Mouse (Mus musculus): ENCODE results near the gene Gtf3c4. TPM values are rescaled to one million over a fixed set of nuclear protein-coding genes. Genes with fewer than 3 reads are reported as not detected.
A peak's percentile ranks its signal among the peaks of the same experiment; 100 is the strongest.

The Gtf3c4 gene
- 22.7 and 24.4 TPM in 2 replicates for polyA plus RNA-seq (2016; fragmentation: Nextera tagmentation; extraction: Ambion mirVana)

DNA sequence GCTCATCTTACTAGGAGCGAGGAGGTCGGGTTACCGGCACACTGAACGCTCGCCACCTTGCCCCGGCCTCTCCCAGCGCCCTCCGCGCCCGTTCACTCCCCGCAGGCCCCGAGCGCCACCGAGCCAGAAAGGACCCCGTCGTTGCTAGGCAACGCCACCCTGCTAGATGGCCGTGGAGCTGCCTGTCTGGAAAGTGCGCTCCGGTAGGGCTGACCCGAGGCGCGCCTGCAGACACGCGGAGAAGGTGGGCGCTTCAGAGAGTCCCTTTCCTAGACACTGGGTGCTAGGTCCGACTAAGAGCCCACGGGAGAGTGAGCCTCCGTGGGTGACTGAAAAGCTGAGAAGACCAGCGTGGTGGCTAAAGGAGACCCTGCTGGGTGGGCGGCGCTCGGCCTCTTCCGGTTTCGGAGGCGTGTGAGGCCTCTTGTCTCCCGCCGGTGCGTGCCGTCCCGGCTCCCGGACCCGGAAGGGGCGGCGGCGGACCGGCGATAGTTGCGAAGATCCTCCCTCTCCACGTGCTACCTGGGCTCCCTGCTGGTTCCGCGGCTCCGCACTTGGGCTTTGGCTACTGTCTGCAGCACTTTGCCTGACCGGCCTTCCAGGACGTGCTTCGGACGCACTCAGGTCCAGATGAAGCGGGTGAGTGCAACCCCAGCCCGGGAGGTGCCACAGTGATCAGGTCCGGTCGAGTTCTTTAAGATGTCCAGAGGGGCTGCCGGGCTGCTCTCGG lies at the start of gene Gtf3c4, which contains the start of gene Ddx31:
TSS of gene Gtf3c4 (minus strand) at position 139 of the 730 bp plus-strand sequence.
TSS of gene Ddx31 (plus strand) at position 185 of the 730 bp plus-strand sequence.
- no peaks in the 10 kb centered on the region for H3K27me3 ChIP-seq (ENCODE audit: poor library complexity, severe bottlenecking)
- H3K36me3 ChIP-seq (replicated peaks) = peaks cover 27% of the 10 kb centered on the region
- H3K9me3 ChIP-seq = no peaks in the 10 kb centered on the region
- H3K27ac ChIP-seq = peak within 1 kb of the TSS; percentile 96
- WGBS = under 1% methylated on average over 63 of the region's 63 CpGs
- peak within 1 kb of the TSS; percentile 98 for H3K4me3 ChIP-seq
- DNase-seq (ENCODE audit: extremely low spot score, low spot score) = peak; percentile 95
- peaks cover 39% of the 10 kb centered on the region for H3K4me1 ChIP-seq

- no peak overlapping the region for H3K27ac ChIP-seq
- H3K36me3 ChIP-seq (replicated peaks) = peaks cover 80% of the 10 kb centered on the region
- peaks cover 9% of the 10 kb centered on the region for H3K4me1 ChIP-seq
- no peaks in the 10 kb centered on the region for H3K27me3 ChIP-seq (ENCODE audit: poor library complexity, severe bottlenecking)
- H3K4me3 ChIP-seq = no peak overlapping the region
- no peaks in the 10 kb centered on the region for H3K9me3 ChIP-seq
- 86% methylated on average over 4 of the region's 4 CpGs for WGBS
- DNase-seq (ENCODE audit: extremely low spot score, low spot score) = no peak
Observed at GRCm38 (mm10) chr2:28884914-28885313, 44.8 kb upstream of the Gtf3c4 start.

- WGBS = 77% methylated on average over 6 of the region's 6 CpGs
- H3K36me3 ChIP-seq (replicated peaks) = peaks cover 76% of the 10 kb centered on the region
- no peak for DNase-seq (ENCODE audit: extremely low spot score, low spot score)
- H3K27ac ChIP-seq = no peak overlapping the region
- H3K4me3 ChIP-seq = no peak overlapping the region
- H3K4me1 ChIP-seq = peaks cover 9% of the 10 kb centered on the region
- H3K9me3 ChIP-seq = no peaks in the 10 kb centered on the region
- H3K27me3 ChIP-seq (ENCODE audit: poor library complexity, severe bottlenecking) = no peaks in the 10 kb centered on the region
Observed at GRCm38 (mm10) chr2:28882826-28883485, 42.8 kb upstream of the Gtf3c4 start.

- Histone ChIP-seq H3K9me3 (no peaks in the 10 kb centered on the region), H3K4me1 (peaks cover 9% of the 10 kb centered on the region), H3K4me3 (no peak overlapping the region), H3K36me3 (replicated peaks) (peaks cover 76% of the 10 kb centered on the region), H3K27me3 (ENCODE audit: poor library complexity, severe bottlenecking) (no peaks in the 10 kb centered on the region), H3K27ac (no peak overlapping the region)
- no peak for DNase-seq (ENCODE audit: extremely low spot score, low spot score)
- WGBS = 95% methylated on average over 3 of the region's 3 CpGs
Observed at GRCm38 (mm10) chr2:28882047-28882446, 41.9 kb upstream of the Gtf3c4 start.

- peaks cover 5% of the 10 kb centered on the region; the same call in 1 of the 2 replicates for H3K4me1 ChIP-seq
- DNase-seq (ENCODE audit: extremely low spot score, low spot score) = no peak
- no peak overlapping the region for H3K27ac ChIP-seq
- peaks cover 78% of the 10 kb centered on the region for H3K36me3 ChIP-seq (replicated peaks)
- no peaks in the 10 kb centered on the region for H3K9me3 ChIP-seq
- no peaks in the 10 kb centered on the region for H3K27me3 ChIP-seq (ENCODE audit: poor library complexity, severe bottlenecking)
- H3K4me3 ChIP-seq = no peak overlapping the region
- 94% methylated on average over 3 of the region's 3 CpGs for WGBS
Observed at GRCm38 (mm10) chr2:28881275-28881674, 41.1 kb upstream of the Gtf3c4 start.

- Histone ChIP-seq H3K27me3 (ENCODE audit: poor library complexity, severe bottlenecking) (no peaks in the 10 kb centered on the region), H3K4me1 (no peaks in the 10 kb centered on the region), H3K9me3 (no peaks in the 10 kb centered on the region), H3K36me3 (replicated peaks) (peaks cover 67% of the 10 kb centered on the region), H3K4me3 (no peak overlapping the region), H3K27ac (no peak overlapping the region)
- DNase-seq (ENCODE audit: extremely low spot score, low spot score) = no peak
- WGBS = 92% methylated on average over 11 of the region's 11 CpGs
Observed at GRCm38 (mm10) chr2:28875554-28875953, 35.4 kb upstream of the Gtf3c4 start.

DNA sequence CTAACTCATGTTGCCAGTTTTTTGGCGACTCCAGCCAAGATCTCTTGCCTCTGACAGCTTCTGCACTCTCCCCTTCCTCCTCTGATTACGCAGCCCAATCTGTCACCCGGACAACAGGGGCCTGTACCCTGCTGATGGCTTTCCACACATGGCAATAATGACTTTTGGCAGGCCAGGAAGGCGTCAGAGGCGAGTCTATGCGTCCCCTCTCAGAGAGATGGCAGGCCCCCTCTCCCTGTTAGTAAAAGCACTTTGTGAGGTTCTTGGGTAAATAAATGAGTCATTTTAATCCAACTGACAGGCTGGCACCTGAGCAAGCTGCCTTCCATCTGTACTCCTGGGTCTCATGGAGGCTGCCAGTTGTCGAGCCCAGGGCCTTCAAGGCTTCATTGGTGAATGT lies 27.3 kb upstream of the Gtf3c4 start:
- peaks cover 77% of the 10 kb centered on the region for H3K36me3 ChIP-seq (replicated peaks)

GRCm38 (mm10) chr2:28863857-28864256 lies 23.7 kb upstream of the Gtf3c4 start:
- Histone ChIP-seq H3K9me3 (no peaks in the 10 kb centered on the region), H3K36me3 (replicated peaks) (peaks cover 100% of the 10 kb centered on the region), H3K27me3 (ENCODE audit: poor library complexity, severe bottlenecking) (no peaks in the 10 kb centered on the region), H3K4me3 (no peak overlapping the region), H3K4me1 (no peaks in the 10 kb centered on the region), H3K27ac (no peak overlapping the region)
- no peak for DNase-seq (ENCODE audit: extremely low spot score, low spot score)

More for the DNA sequence above, 27.3 kb upstream of the Gtf3c4 start:
- Histone ChIP-seq H3K4me1 (no peaks in the 10 kb centered on the region), H3K27me3 (ENCODE audit: poor library complexity, severe bottlenecking) (no peaks in the 10 kb centered on the region), H3K9me3 (no peaks in the 10 kb centered on the region), H3K4me3 (no peak overlapping the region), H3K27ac (no peak overlapping the region)
- DNase-seq (ENCODE audit: extremely low spot score, low spot score) = no peak
- 89% methylated on average over 7 of the region's 7 CpGs for WGBS

DNA sequence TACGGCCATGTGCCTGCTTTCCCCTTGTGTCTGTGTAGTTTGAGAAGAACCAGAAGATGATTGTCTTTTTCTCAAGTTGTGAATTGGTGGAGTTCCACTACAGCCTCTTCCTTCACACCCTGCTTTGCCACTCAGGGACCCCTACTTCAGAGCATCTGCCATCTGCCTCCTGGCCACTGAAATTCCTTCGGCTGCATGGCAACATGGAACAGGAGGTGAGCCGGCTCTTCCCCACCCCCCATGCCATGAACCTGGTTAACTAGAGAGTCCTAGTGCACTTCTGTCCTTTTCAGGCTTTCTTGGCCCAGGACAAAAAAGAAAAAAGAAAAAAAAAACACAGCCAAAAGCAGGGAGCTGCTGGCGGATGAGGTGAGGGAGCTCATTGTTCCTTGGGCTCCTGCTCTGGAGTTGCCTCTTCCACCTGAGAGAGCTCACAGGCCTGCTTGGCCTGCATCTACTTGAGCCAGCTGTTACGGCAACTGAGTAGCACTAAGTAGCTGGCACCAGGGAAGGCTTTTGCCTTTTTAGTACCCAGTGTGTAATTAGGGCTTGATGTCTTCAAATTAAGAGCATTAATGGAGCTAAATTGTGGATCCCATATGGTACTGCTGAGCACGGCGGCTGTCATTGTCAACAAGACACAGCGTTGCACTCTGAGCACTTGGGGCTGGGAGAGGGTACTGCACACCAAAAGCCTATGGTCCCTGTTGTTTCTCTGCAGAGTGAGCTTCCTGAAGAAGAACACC lies 20.7 kb upstream of the Gtf3c4 start:
- H3K4me3 ChIP-seq = no peak overlapping the region
- no peaks in the 10 kb centered on the region for H3K4me1 ChIP-seq
- no peak for DNase-seq (ENCODE audit: extremely low spot score, low spot score)
- H3K9me3 ChIP-seq = no peaks in the 10 kb centered on the region
- no peak overlapping the region for H3K27ac ChIP-seq
- H3K36me3 ChIP-seq (replicated peaks) = peaks cover 98% of the 10 kb centered on the region
- 96% methylated on average over 8 of the region's 8 CpGs for WGBS
- H3K27me3 ChIP-seq (ENCODE audit: poor library complexity, severe bottlenecking) = no peaks in the 10 kb centered on the region

DNA sequence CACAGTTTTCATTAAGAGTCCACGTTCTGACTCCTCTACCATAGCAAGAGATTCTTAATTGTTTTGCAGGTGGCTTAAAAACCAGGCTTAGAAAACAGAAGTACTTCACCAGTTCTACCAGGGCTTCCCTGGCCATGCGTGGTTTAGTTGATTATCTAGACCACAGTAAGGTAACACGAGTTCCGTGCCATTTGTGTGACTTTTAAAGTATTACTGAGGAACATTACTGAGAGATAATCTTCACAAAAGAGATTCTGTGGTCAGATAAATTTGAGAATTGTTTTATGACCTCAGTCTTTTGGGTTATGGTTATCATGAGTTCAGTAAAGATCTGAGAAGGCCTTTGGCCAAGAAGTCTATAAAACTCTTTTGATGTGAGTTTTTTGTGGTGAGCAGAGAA lies 19.1 kb upstream of the Gtf3c4 start:
- Histone ChIP-seq H3K9me3 (no peaks in the 10 kb centered on the region), H3K36me3 (replicated peaks) (peaks cover 95% of the 10 kb centered on the region)
- 95% methylated on average over 4 of the region's 4 CpGs for WGBS

DNA sequence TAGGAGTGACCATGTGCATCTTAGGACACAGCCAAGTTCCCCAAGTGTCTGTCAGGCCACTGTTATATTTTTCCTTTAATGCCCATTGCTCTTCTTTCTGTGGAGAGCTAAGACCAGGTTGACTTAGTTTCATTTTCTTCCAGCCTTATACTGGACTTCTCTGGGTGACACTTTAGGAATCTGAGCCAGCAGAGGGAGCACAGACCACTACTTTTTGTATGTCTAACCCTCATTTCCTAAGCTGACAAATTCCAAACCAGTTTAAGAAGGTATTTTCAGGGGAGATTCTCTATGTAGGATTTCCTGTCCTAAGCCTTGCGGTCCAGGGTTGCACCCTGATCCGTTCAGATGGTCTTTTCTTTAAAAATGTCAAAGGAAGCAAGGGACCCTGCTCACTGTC lies 15.6 kb upstream of the Gtf3c4 start:
- WGBS = 93% methylated on average over 2 of the region's 2 CpGs

More for the DNA sequence above, 19.1 kb upstream of the Gtf3c4 start:
- DNase-seq (ENCODE audit: extremely low spot score, low spot score) = no peak
- H3K4me1 ChIP-seq = no peaks in the 10 kb centered on the region
- no peaks in the 10 kb centered on the region for H3K27me3 ChIP-seq (ENCODE audit: poor library complexity, severe bottlenecking)
- H3K27ac ChIP-seq = no peak overlapping the region
- no peak overlapping the region for H3K4me3 ChIP-seq

DNA sequence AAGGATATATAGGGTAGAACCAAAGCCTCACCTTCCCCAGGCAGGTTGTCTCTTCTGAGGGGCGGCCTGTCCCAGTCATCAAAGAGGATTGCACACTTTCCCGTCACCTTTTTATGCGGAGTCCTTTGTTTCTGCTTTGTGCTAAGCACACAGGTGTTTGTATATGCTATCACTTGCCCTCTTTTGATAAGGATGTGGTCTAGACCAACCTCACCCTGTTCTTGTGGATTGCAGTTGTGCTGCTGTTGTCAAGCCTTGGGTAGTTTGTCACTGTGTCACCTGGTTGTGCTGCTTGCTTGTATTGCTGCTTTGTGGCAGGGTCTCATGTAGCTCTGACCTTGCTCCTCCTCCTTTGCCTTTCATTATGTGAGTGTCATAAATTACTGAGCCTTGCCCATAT lies 12.4 kb upstream of the Gtf3c4 start:
- no peaks in the 10 kb centered on the region for H3K9me3 ChIP-seq
- H3K4me1 ChIP-seq = no peaks in the 10 kb centered on the region
- H3K4me3 ChIP-seq = no peak overlapping the region
- H3K27me3 ChIP-seq (ENCODE audit: poor library complexity, severe bottlenecking) = no peaks in the 10 kb centered on the region
- no peak for DNase-seq (ENCODE audit: extremely low spot score, low spot score)
- H3K36me3 ChIP-seq (replicated peaks) = peaks cover 79% of the 10 kb centered on the region
- H3K27ac ChIP-seq = no peak overlapping the region
- WGBS = 91% methylated on average over 3 of the region's 3 CpGs

More for the DNA sequence above, 15.6 kb upstream of the Gtf3c4 start:
- Histone ChIP-seq H3K27me3 (ENCODE audit: poor library complexity, severe bottlenecking) (no peaks in the 10 kb centered on the region), H3K36me3 (replicated peaks) (peaks cover 78% of the 10 kb centered on the region), H3K27ac (no peak overlapping the region), H3K4me3 (no peak overlapping the region), H3K9me3 (no peaks in the 10 kb centered on the region), H3K4me1 (no peaks in the 10 kb centered on the region)
- no peak for DNase-seq (ENCODE audit: extremely low spot score, low spot score)

DNA sequence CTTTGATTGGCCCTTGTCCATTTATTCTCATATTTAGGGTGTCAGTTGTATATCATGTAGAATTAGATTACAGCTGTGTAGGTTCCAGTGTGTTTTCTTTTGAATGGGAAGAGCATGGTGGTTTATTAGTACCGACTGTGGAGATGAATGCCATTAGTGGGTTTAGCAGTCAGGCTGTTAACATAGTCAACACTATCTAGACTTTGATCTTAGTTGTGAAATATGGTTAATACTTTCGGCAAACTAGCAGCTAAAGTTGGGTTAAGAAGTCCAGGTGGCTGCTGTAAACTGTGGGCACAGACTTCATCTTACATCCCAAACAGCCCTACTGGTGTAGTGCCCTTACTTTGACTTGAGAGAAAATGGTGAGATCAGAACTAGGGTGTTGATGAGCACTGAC lies 8.7 kb upstream of the Gtf3c4 start:
- H3K4me1 ChIP-seq = no peaks in the 10 kb centered on the region
- no peak overlapping the region for H3K27ac ChIP-seq
- H3K36me3 ChIP-seq (replicated peaks) = peaks cover 83% of the 10 kb centered on the region
- H3K27me3 ChIP-seq (ENCODE audit: poor library complexity, severe bottlenecking) = no peaks in the 10 kb centered on the region
- H3K9me3 ChIP-seq = no peaks in the 10 kb centered on the region
- whole genome bisulfite sequencing = 97% methylated on average over 2 of the region's 2 CpGs
- H3K4me3 ChIP-seq = no peak overlapping the region
- no peak for DNase-seq (ENCODE audit: extremely low spot score, low spot score)
